Mouse (Mus musculus): ENCODE measurements around the gene Exosc5. TPM values are rescaled to one million over a fixed set of nuclear protein-coding genes. Genes with fewer than 3 reads are reported as not detected.

The Exosc5 gene
- total RNA-seq, 2 experiments from 2014 or later: 23.5 to 24.4 TPM

GRCm38 (mm10) chr7:25632679-25633078 lies 26.3 kb upstream of the Exosc5 start:
- no peak for DNase-seq (ENCODE audit: low spot score in 2 of 2)

DNA sequence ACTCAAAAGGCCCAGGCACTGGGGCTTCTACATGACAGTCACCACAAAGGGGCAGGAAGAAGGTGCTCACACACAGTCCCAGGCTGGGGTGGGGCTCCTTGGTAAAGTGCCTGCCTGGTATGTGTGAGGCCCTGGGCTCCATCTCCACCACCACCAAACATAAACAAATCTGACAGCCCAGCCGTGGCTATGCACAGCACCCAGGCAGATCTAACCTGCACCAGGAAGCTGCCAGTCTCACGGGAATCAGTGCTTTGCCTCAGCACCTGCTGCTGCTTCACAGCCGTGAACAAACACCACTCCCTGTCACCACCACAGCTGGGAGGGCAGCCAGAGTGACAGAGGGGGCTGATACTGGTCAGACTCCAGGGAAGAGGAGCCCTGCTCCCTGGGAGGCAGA lies 22.6 kb upstream of the Exosc5 start:
- no peak for DNase-seq (ENCODE audit: low spot score in 2 of 2)

DNA sequence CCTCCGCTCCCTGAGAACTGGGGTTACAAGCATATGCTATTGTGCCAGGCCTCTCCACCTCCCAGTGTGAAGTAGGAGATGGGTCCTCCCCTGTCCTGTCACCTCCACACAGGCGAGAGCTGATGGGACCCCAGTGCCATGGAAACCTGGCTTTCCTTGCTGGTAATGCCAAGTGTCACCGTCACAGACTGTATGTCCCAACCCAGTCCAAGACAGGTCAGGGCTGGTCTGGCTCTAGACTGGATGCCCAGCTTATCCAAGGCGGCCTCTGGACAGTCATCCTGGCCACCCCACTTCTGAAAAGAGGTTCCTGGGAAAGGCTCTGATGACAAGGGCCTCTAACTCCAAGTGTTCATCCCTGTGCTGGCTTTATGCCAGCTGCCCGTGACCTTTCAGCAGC lies 21.9 kb upstream of the Exosc5 start:
- no peak for DNase-seq (ENCODE audit: low spot score in 2 of 2)

- peak; percentile 55 to 59 for DNase-seq (ENCODE audit: low spot score in 2 of 2)
Measured at GRCm38 (mm10) chr7:25639754-25640153, 19.2 kb upstream of the Exosc5 start.

DNA sequence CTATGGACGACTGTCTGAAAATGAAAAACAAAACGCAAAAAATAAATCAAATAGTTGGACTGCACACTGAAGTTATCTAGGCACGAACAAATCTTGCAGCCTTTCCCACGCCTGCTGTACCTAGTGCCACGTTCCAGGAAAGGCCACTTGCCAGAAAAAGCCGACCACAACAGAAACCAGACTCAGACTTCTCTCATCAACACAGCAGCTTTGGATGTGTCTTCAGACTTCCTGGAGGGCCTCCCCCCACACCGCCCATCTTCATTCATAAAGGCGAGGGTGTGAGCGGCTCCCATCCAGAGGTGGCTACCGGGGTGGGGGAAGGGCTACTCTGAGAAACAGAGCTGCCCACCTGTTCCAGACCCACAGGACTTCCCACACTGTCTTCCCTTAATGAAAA lies 14.8 kb upstream of the Exosc5 start:
- DNase-seq (ENCODE audit: low spot score in 2 of 2): no peak

- DNase-seq (ENCODE audit: low spot score in 2 of 2): no peak
Measured at GRCm38 (mm10) chr7:25644631-25645030, 14.3 kb upstream of the Exosc5 start.

DNA sequence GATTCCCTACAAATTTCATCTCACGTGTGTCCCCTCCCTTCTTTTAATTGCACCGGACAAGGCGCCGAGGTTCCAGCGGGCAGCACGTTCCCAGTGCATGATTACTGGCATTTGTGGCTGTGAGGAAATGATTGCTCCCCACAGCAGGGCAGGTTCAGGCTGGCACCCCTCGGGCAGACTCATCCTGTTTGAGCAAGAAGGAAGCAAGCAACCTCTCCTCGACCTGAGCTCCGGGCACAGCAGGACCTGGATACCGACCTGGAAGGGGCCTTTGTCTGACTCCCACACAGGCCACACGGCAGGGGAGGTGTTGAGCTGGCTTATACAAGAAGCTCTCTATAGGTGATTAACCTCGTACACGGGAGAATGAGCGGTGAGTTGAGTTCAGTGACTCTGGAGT lies 13.9 kb upstream of the Exosc5 start:
- DNase-seq (ENCODE audit: low spot score in 2 of 2): no peak

GRCm38 (mm10) chr7:25647574-25648123 lies 11.3 kb upstream of the Exosc5 start:
- no peak for DNase-seq (ENCODE audit: low spot score in 2 of 2)

- DNase-seq (ENCODE audit: low spot score in 2 of 2): no peak
Measured at GRCm38 (mm10) chr7:25649839-25650238, 9.1 kb upstream of the Exosc5 start.

- DNase-seq (ENCODE audit: low spot score in 2 of 2): no peak
Measured at GRCm38 (mm10) chr7:25651281-25651680, 7.7 kb upstream of the Exosc5 start.

GRCm38 (mm10) chr7:25652244-25652759 lies 6.7 kb upstream of the Exosc5 start:
- no peak for DNase-seq (ENCODE audit: low spot score in 2 of 2)

- no peak for DNase-seq (ENCODE audit: low spot score in 2 of 2)
Measured at GRCm38 (mm10) chr7:25655601-25656428, 3.1 kb upstream of the Exosc5 start.

- no peak for DNase-seq (ENCODE audit: low spot score in 2 of 2)
Measured at GRCm38 (mm10) chr7:25657785-25658184, 1.2 kb upstream of the Exosc5 start.

DNA sequence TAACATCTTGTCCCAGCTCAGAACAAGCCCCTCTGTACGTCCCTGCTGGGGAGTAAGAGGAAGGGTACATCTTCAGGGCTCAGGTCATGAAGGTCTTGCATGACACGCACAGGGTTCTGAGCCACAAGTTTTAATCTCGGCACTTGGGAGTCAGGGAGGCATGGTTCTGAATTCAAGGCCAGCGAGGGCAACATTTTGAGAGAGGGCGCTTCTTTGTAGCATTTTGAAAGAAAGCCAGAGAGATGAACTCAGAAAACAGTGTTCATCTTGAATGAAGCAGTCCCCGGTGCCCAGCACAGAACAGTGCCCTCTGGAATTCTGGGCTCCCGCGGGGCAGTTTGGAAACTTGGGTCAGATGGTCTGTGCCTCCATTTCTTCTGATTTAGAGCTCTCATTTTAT lies 7.4 kb downstream of the Exosc5 start:
- no peak for DNase-seq (ENCODE audit: low spot score in 2 of 2)

- DNase-seq (ENCODE audit: low spot score in 2 of 2): no peak
Measured at GRCm38 (mm10) chr7:25669158-25669557, 10.2 kb downstream of the Exosc5 start.

- DNase-seq (ENCODE audit: low spot score in 2 of 2): no peak
Measured at GRCm38 (mm10) chr7:25669631-25670030, 10.7 kb downstream of the Exosc5 start.

DNA sequence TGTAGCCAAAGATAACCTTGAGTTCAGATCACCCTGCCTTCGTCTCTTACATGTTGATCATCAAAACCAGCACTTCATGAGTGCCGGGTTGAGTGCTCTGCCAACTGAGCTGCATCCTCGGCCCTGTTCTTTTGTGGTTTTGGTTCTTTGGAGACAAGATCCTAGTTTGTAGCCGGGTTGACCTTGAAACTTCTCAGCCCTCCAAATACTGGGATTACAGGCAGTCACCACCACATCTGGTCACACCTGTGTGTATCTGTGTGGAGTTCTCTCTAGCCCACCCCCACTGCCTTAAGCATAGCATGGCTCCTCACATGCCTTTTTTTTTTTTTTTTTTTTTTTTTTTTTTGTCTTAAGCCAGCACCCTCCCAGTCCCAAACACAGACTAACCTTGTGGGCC lies 11.1 kb downstream of the Exosc5 start:
- DNase-seq (ENCODE audit: low spot score in 2 of 2): no peak

DNA sequence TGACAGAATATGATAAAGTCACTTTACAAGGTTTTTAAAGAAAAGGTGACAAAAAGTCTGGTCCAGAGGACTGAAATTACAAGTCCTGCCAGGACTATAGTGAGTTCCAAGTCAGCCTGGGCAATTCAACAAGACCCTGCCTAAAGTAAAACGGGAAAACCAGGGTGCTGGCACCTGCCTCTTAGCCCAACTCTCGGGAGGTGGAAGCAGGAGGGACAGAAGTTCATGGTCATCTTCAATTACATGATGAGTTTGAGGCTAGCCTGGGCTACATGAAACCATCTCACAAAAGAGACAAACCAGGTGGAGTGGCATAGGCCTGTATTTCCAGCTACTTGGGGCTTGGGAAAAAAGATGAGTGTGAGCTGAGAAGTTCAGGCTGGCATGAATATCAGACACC lies 12.7 kb downstream of the Exosc5 start:
- DNase-seq (ENCODE audit: low spot score in 2 of 2): no peak

GRCm38 (mm10) chr7:25672442-25672841 lies 13.5 kb downstream of the Exosc5 start:
- no peak for DNase-seq (ENCODE audit: low spot score in 2 of 2)

- DNase-seq (ENCODE audit: low spot score in 2 of 2): no peak
Measured at GRCm38 (mm10) chr7:25674297-25674696, 15.3 kb downstream of the Exosc5 start.

GRCm38 (mm10) chr7:25674719-25675300 lies 15.8 kb downstream of the Exosc5 start, which contains the start of gene Tmem91:
Gene Tmem91, minus strand, starts transcription at chr7:25675166.
- no peak for DNase-seq (ENCODE audit: low spot score in 2 of 2)

- DNase-seq (ENCODE audit: low spot score in 2 of 2): no peak
Measured at GRCm38 (mm10) chr7:25675405-25675804, 16.4 kb downstream of the Exosc5 start.

Data from left cerebral cortex, adult 18-20 months (tissue).